Mouse (Mus musculus) ES-Bruce4 (cell line): ENCODE results near the gene Slc7a11. TPM values are rescaled to one million over a fixed set of nuclear protein-coding genes. Genes with fewer than 3 reads are reported as not detected.

Experiments
- H3K27ac ChIP-seq: 2 replicates; pipeline ENCODE4 v1.5.1; 2012; ENCODE audit warnings: low read length, inconsistent platforms; ENCODE audit not compliant: insufficient read depth
- H3K27me3 ChIP-seq: 2 replicates; pipeline ENCODE4 v1.6.1; 2012; ENCODE audit warnings: mild to moderate bottlenecking, low read length, inconsistent platforms; ENCODE audit not compliant: control insufficient read depth, poor library complexity, insufficient read depth, severe bottlenecking
- H3K36me3 ChIP-seq: 2 replicates; pipeline ENCODE4 v1.6.1; 2012; ENCODE audit warnings: inconsistent platforms, mild to moderate bottlenecking, low read length, moderate library complexity; ENCODE audit not compliant: control insufficient read depth, poor library complexity, insufficient read depth, severe bottlenecking
- H3K4me1 ChIP-seq: one replicate; pipeline ENCODE4 v1.8.1; 2011; ENCODE audit warnings: low read length; ENCODE audit not compliant: control insufficient read depth, insufficient read depth
- H3K4me3 ChIP-seq: 2 replicates; pipeline ENCODE4 v1.5.1; 2011; ENCODE audit warnings: low read depth, mild to moderate bottlenecking, low read length
- H3K9ac ChIP-seq: 2 replicates; pipeline ENCODE4 v1.6.1; 2012; ENCODE audit warnings: low read depth, mild to moderate bottlenecking, inconsistent platforms; ENCODE audit not compliant: poor library complexity, severe bottlenecking
- H3K9me3 ChIP-seq: replicated peaks from 2 replicates; pipeline ENCODE4 v1.6.1; 2012; ENCODE audit warnings: mild to moderate bottlenecking, low read length, inconsistent platforms; ENCODE audit not compliant: control insufficient read depth, poor library complexity, insufficient read depth, severe bottlenecking
- CTCF ChIP-seq: IDR thresholded peaks from one replicate; pipeline ENCODE4 v1.8.1; 2011; ENCODE audit warnings: low read depth, low read length
- EP300 ChIP-seq: IDR thresholded peaks from 2 replicates; pipeline ENCODE4 v1.6.1; 2011; ENCODE audit warnings: low read depth, low read length; ENCODE audit not compliant: insufficient read depth
- POLR2A ChIP-seq: IDR thresholded peaks from one replicate; pipeline ENCODE4 v1.8.1; 2011; ENCODE audit warnings: low read length; ENCODE audit not compliant: insufficient read depth
- polyA plus RNA-seq: library from polyadenylated mRNA; stranded (reverse); fragments of >200 nt; gene quantifications from 2 replicates; pipeline ENCODE4 v1.2.4, GENCODE M21; 2011; ENCODE audit warnings: low read depth; ENCODE audit not compliant: missing spikeins, insufficient read depth, insufficient read length

The Slc7a11 gene
- polyA plus RNA-seq, 1 experiment = 0.31 TPM

DNA sequence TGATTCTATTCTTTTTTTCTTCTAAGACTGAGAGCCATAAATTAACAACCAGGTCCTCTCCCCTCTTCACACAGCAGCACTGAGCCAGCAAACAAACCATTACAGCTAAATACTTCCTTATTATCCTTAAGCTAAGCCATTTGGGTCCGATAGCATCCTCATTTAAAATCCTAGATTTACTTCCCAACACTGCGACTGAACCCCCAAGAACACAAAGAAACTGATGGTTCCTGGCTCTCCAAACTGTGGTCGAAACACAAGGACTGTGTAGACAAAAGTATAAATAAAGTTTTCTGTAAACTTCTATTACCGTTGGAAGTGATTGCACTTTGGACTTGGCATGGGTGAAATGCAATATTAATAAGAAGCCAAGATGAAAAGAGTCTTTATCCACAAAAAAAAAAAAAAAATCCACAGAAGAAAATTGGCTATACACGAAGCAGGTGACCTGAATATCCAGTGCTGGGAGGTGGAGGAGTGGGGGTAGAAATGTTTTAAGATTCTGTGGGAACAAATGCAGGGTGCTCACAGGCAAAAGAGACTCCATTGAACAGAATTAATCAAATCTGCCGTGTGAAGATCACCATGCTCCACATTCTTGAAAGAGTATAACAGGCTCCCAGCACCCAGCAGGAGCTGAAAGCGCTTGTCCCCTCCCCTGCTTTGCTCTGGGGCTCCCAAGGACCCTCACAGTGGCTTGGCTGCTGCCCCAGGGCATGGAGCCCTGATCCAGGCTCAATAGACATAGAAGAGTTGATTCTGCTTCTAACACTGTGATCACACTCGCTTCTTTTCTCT lies 21.7 kb downstream of the Slc7a11 start:
- Histone ChIP-seq H3K9ac (no peak overlapping the region), H3K27me3 (no peaks in the 10 kb centered on the region), H3K4me1 (no peaks in the 10 kb centered on the region), H3K36me3 (no peaks in the 10 kb centered on the region), H3K9me3 (no peaks in the 10 kb centered on the region), H3K27ac (no peak overlapping the region), H3K4me3 (no peak overlapping the region)
- TF ChIP-seq POLR2A = no peak

DNA sequence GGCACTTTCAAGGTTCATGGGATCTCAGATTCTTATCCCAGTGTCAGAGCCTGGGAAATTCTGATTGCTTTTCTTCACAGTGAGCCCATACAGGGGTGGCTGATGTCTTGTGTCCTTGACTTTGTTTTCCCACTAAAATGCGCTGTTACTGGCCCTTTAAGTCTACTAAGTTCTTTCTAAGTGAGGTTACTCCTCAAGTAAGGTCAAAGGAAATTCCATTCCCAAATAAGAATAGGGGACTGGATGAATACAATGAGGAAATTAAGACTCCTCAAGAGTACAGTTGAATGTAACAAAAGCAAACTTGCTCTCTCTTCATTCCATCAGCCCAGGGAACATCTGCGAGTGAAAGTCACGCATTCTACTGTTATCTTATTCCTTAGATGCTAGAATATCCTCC lies 24.3 kb downstream of the Slc7a11 start:
- no peaks in the 10 kb centered on the region for H3K9me3 ChIP-seq
- no peaks in the 10 kb centered on the region for H3K4me1 ChIP-seq
- TF ChIP-seq POLR2A (no peak), EP300 (no peak), CTCF (no peak)
- H3K4me3 ChIP-seq = no peak overlapping the region
- H3K27ac ChIP-seq = no peak overlapping the region
- no peak overlapping the region for H3K9ac ChIP-seq
- no peaks in the 10 kb centered on the region for H3K27me3 ChIP-seq
- no peaks in the 10 kb centered on the region for H3K36me3 ChIP-seq

DNA sequence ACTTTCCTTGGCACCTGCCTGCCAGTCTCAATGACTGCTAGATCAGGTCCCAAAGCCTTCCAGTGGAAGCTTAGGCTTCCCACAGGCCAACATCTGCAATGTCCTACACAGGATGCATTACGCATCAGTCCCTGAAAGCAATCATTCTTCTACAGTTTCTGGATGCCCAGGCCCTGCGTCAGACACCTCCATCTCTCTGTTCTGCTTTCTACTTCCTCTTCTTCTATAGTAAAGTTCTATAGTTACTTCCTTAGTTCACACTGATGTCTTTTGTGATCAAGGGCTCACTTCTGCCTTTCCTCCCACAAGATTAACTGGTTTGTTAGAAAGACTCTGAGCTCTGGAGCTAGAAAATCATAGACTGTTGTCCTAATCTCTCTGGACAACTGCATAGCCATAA lies 36.6 kb downstream of the Slc7a11 start:
- TF ChIP-seq EP300 (no peak), CTCF (no peak), POLR2A (no peak)
- Histone ChIP-seq H3K4me3 (no peak overlapping the region), H3K27ac (no peak overlapping the region), H3K27me3 (no peaks in the 10 kb centered on the region), H3K9me3 (no peaks in the 10 kb centered on the region), H3K36me3 (no peaks in the 10 kb centered on the region), H3K4me1 (no peaks in the 10 kb centered on the region), H3K9ac (no peak overlapping the region)

DNA sequence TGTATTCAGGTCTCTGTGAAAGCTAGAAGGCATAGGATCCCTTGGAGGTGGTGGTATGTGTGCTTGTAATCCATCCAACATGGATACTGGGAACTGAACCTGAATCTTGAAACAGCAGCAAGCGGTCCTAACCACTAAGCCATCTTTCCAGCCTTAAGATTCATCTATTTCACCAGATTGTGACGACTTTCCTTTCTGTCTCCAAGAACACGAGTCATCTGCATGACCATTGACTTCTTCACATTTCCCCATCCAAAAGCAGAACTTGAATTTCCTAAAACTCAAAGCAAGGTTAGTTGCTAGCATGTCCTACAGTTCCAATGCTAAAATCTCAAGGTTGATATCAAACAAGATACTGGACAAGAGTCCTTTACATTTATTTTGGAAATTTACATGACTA lies 37.5 kb downstream of the Slc7a11 start:
- Histone ChIP-seq H3K9me3 (no peaks in the 10 kb centered on the region), H3K36me3 (no peaks in the 10 kb centered on the region), H3K27ac (no peak overlapping the region), H3K9ac (no peak overlapping the region), H3K27me3 (no peaks in the 10 kb centered on the region), H3K4me1 (no peaks in the 10 kb centered on the region), H3K4me3 (no peak overlapping the region)
- TF ChIP-seq POLR2A (no peak), EP300 (no peak), CTCF (no peak)

DNA sequence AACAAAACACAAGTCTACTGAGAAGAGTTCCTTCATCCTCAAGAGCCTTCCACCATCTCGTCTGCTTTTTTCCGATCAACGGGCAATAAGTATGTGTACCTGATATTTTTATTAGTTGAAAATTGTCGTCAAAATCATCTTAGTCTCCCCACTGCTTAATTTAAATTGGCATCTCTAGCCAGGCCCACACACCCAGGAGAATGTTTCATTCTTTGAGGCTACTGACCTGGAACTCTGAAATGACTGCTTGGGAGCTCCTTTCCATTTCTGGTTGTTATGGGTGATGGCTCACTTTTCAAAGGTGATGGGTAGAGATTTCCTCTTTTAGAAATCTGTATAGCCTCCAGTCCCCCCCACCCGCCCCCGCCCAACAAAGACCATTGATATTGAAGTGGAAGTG lies 54.6 kb downstream of the Slc7a11 start:
- Histone ChIP-seq H3K9ac (no peak overlapping the region), H3K4me1 (no peaks in the 10 kb centered on the region), H3K4me3 (no peak overlapping the region), H3K27ac (no peak overlapping the region), H3K9me3 (no peaks in the 10 kb centered on the region), H3K36me3 (no peaks in the 10 kb centered on the region), H3K27me3 (no peaks in the 10 kb centered on the region)
- no peak for TF ChIP-seq CTCF
- TF ChIP-seq POLR2A = no peak
- no peak for TF ChIP-seq EP300

DNA sequence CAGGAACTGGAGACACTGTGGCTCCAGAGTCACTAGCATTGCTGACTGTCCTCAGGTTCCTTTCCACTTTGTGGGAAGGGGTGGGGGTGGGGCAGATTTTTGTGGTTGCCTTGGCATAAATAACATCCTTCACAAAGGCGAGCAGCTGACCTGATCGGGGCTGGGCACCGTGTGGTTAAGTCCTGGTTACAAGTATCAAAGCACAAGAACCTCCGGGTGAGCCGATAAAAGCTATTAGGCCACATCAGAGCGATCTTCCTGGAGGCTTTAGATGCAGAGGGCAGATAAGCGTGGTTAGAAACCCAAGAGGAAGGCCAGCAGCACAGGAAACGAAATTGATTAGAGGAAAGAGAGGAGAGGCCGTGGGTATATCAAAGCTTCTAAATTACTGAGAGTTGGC lies 55.1 kb downstream of the Slc7a11 start:
- no peak overlapping the region for H3K27ac ChIP-seq
- no peaks in the 10 kb centered on the region for H3K36me3 ChIP-seq
- no peaks in the 10 kb centered on the region for H3K9me3 ChIP-seq
- TF ChIP-seq CTCF (no peak), POLR2A (no peak), EP300 (no peak)
- H3K27me3 ChIP-seq = no peaks in the 10 kb centered on the region
- H3K9ac ChIP-seq = no peak overlapping the region
- H3K4me3 ChIP-seq = no peak overlapping the region
- H3K4me1 ChIP-seq = no peaks in the 10 kb centered on the region
